Mouse (Mus musculus) forebrain, embryonic 16.5 days (tissue): ENCODE measurements around the gene Acat2. TPM values are rescaled to one million over a fixed set of nuclear protein-coding genes. Genes with fewer than 3 reads are reported as not detected.
"Not testable (repeated sequence)": the region's sequence is repeated elsewhere in the genome, so short reads cannot be mapped to it uniquely, and the experiment has no call there.

ENCODE experiments used
- ATAC-seq: fragments of 200-750 bp; cut with Nextera tagmentation; 2 replicates; pipeline ENCODE4 v1.8.0; 2017; ENCODE audit warnings: mild to moderate bottlenecking, moderate library complexity
- H3K27ac ChIP-seq: fragments of 300-500 bp; sonication (generic); 2 replicates; pipeline ENCODE4 v1.5.1; 2014; ENCODE audit warnings: low read length, control low read depth
- H3K27me3 ChIP-seq: fragments of 300-500 bp; sonication (generic); replicated peaks from 2 replicates; pipeline ENCODE4 v1.6.1; 2014; ENCODE audit warnings: low read length; ENCODE audit not compliant: control insufficient read depth, insufficient read depth
- H3K36me3 ChIP-seq: fragments of 300-500 bp; sonication (generic); 2 replicates; pipeline ENCODE4 v1.6.1; 2014; ENCODE audit not compliant: control insufficient read depth, insufficient read depth
- H3K4me1 ChIP-seq: fragments of 300-500 bp; sonication (generic); replicated peaks from 2 replicates; pipeline ENCODE4 v1.6.1; 2014; ENCODE audit warnings: low read length; ENCODE audit not compliant: control insufficient read depth, insufficient read depth
- H3K4me2 ChIP-seq: fragments of 300-500 bp; sonication (generic); 2 replicates; pipeline ENCODE4 v1.6.1; 2014; ENCODE audit warnings: mild to moderate bottlenecking, low read length, control low read depth
- H3K4me3 ChIP-seq: fragments of 300-500 bp; sonication (generic); replicated peaks from 2 replicates; pipeline ENCODE4 v1.5.1; 2014; ENCODE audit warnings: mild to moderate bottlenecking, low read length, control low read depth
- H3K9ac ChIP-seq: fragments of 300-500 bp; sonication (generic); replicated peaks from 2 replicates; pipeline ENCODE4 v1.6.1; 2014; ENCODE audit warnings: low read depth, low read length, control low read depth
- H3K9me3 ChIP-seq: fragments of 300-500 bp; sonication (generic); 2 replicates; pipeline ENCODE4 v1.6.1; 2016; ENCODE audit warnings: low read length; ENCODE audit not compliant: control insufficient read depth
- WGBS: fragments of 180-500 bp; shearing (Covaris S2); extraction: QIAGEN DNeasy Blood & Tissue Kit; methylation state at CpG from one replicate; pipeline ENCODE4 v1.1.7; 2014; 5-methylcytosine and 5-hydroxymethylcytosine counted together
- polyA plus RNA-seq: library from polyadenylated mRNA; unstranded; fragments of >200 nt; fragmentation: Nextera tagmentation; extraction: Ambion mirVana; gene quantifications from 2 replicates; pipeline ENCODE4 v1.2.1, GENCODE M21; 2015

Gene Acat2
- polyA plus RNA-seq, 1 experiment from 2014 or later: 336 TPM

- H3K4me3 ChIP-seq: peak within 1 kb of the TSS; percentile 26
- WGBS: 14% methylated on average over 27 of the region's 27 CpGs
- H3K4me2 ChIP-seq: peak within 1 kb of the TSS; percentile 46
- no peaks in the 10 kb centered on the region for H3K9me3 ChIP-seq
- peak; percentile 57 for ATAC-seq
- H3K9ac ChIP-seq: 0 out of 2 replicates have a peak within 1 kb of the TSS, but pooled peaks have one; percentile 37
- H3K27ac ChIP-seq: no peak within 1 kb of the TSS
- H3K36me3 ChIP-seq: peaks cover 20% of the 10 kb centered on the region
- H3K4me1 ChIP-seq: peaks cover 6% of the 10 kb centered on the region
- no peaks in the 10 kb centered on the region for H3K27me3 ChIP-seq
Observed at GRCm38 (mm10) chr17:12940151-12940805, 20.3 kb downstream of the Acat2 start, which contains the start of gene Acat3. Acat3 (minus strand) TSS chr17:12940600.

- H3K4me1 ChIP-seq, H3K27ac ChIP-seq, H3K9ac ChIP-seq, H3K9me3 ChIP-seq, H3K27me3 ChIP-seq: not testable (repeated sequence)
- H3K4me3 ChIP-seq: peak overlapping the region; percentile 26
- WGBS: 29% methylated on average over 2 of the region's 12 CpGs
- H3K4me2 ChIP-seq: peak overlapping the region; percentile 46
- peak; percentile 39; the same call in 1 of the 2 replicates for ATAC-seq
- H3K36me3 ChIP-seq: peaks cover 15% of the 10 kb centered on the region
Observed at GRCm38 (mm10) chr17:12939377-12940148, 21.0 kb downstream of the Acat2 start.

DNA sequence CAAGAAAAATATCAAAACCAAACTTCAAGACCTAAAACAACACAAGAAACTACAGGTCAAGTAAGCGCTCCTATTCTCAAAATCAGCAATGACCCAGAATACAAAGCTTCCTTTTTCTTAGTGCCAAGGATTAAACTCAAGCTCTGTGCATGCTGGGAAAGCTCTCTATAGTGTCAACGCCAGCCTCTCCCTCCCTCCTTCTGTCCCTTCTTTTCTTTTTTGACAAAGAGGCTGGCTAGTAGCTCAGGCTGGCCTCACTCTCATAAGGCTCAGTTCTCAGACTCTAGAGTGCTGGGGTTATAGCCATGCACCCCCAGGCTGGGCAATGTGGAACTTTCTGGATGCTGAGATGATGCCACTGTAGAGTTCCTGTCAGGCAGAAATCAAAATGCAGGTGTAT lies 22.5 kb downstream of the Acat2 start:
- Histone ChIP-seq H3K4me2 (no peak overlapping the region), H3K36me3 (peaks cover 8% of the 10 kb centered on the region), H3K9ac (no peak overlapping the region), H3K4me3 (no peak overlapping the region), H3K27ac (no peak overlapping the region), H3K4me1 (peaks cover 6% of the 10 kb centered on the region), H3K27me3 (no peaks in the 10 kb centered on the region), H3K9me3 (no peaks in the 10 kb centered on the region)
- WGBS: 7% methylated on average over 2 of the region's 2 CpGs
- ATAC-seq: no peak

DNA sequence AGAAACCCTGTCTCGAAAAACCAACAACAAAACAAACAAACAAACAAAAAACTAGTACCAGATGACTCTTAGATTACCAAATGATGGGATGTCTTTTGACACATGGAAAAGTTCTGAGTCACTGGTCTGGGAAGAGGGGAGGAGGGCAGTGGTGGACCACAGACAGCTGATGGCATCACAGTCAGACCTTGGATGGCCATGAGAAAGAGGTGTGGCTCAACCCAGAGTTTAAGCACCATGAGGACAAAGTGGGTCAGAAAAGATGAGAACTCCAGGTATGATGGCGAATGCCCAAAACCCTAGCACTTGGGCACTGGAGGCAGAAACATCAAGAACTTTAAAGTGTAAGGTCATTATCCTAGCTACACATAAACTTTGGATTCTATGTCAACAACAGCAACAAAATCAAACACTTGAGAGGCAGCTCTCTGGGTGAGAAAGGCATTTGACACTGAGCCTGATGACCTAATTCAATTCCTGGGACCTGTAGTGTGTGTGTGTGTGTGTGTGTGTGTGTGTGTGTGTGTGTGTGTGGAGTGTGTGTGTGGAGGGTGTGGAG lies 23.1 kb downstream of the Acat2 start:
- Histone ChIP-seq H3K9ac (no peak overlapping the region), H3K36me3 (peaks cover 2% of the 10 kb centered on the region; the same call in 1 of the 2 replicates), H3K4me3 (no peak overlapping the region), H3K4me2 (no peak overlapping the region), H3K27me3 (no peaks in the 10 kb centered on the region), H3K9me3 (no peaks in the 10 kb centered on the region), H3K4me1 (peaks cover 6% of the 10 kb centered on the region), H3K27ac (no peak overlapping the region)
- 88% methylated on average over 2 of the region's 2 CpGs for WGBS
- no peak for ATAC-seq

DNA sequence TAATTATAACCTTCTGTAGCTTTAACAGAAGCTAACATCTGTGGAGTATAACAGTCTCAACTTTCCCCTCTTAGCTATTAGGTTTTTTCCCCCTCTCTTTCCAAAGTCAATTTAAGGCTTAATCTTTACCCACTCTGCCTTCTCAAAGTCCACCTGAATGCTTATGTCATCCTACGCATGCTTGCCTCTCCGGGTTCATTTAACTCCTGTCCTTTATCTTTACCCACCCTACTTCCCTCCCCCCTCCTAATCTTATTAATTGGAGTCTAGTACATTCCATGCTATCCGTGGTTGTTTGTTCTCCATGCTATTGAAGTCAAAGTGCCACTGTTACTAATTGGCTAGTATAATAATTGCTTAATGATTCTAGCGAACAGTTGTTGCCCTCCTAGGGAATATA lies 24.8 kb downstream of the Acat2 start:
- peaks cover 6% of the 10 kb centered on the region for H3K4me1 ChIP-seq
- no peaks in the 10 kb centered on the region for H3K9me3 ChIP-seq
- no peak for ATAC-seq
- H3K27ac ChIP-seq: no peak overlapping the region
- no peak overlapping the region for H3K4me3 ChIP-seq
- H3K36me3 ChIP-seq: no peaks in the 10 kb centered on the region
- 9% methylated on average over 4 of the region's 4 CpGs for WGBS
- no peaks in the 10 kb centered on the region for H3K27me3 ChIP-seq
- no peak overlapping the region for H3K9ac ChIP-seq
- no peak overlapping the region for H3K4me2 ChIP-seq

- not testable (repeated sequence) for H3K4me2 ChIP-seq, H3K27me3 ChIP-seq, H3K9ac ChIP-seq, H3K27ac ChIP-seq, H3K4me3 ChIP-seq, ATAC-seq, H3K4me1 ChIP-seq, H3K36me3 ChIP-seq, H3K9me3 ChIP-seq
- WGBS: 88% methylated on average over 5 of the region's 5 CpGs
Observed at GRCm38 (mm10) chr17:12931576-12931975, 29.0 kb downstream of the Acat2 start.

DNA sequence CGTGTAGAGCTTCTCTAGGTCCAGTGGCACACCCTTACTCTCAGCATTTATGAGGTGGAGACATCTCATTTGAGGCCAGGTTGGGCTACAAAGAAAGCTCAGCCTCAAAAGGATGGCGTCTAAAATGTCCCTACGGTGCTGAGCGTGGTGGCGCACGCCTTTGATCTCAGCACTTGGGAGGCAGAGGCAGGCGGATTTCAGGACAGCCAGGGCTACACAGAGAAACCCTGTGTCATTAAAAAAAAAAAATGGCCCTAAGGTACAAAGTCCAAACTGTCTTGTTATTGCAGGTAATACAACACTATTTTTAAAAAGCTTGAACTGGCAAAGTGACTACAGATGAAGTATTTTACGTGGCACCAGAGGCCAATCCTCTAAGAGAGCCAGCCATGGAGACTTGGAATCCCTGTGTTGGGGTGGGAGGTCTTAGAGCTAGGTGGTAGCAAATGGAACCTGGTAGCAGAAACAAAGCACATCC lies 34.8 kb downstream of the Acat2 start:
- no peak overlapping the region for H3K27ac ChIP-seq
- no peak overlapping the region for H3K9ac ChIP-seq
- no peak overlapping the region for H3K4me2 ChIP-seq
- no peaks in the 10 kb centered on the region for H3K27me3 ChIP-seq
- no peaks in the 10 kb centered on the region for H3K4me1 ChIP-seq
- H3K4me3 ChIP-seq: no peak overlapping the region
- peaks cover 46% of the 10 kb centered on the region for H3K36me3 ChIP-seq
- ATAC-seq: no peak
- H3K9me3 ChIP-seq: no peaks in the 10 kb centered on the region
- 87% methylated on average over 8 of the region's 8 CpGs for WGBS

DNA sequence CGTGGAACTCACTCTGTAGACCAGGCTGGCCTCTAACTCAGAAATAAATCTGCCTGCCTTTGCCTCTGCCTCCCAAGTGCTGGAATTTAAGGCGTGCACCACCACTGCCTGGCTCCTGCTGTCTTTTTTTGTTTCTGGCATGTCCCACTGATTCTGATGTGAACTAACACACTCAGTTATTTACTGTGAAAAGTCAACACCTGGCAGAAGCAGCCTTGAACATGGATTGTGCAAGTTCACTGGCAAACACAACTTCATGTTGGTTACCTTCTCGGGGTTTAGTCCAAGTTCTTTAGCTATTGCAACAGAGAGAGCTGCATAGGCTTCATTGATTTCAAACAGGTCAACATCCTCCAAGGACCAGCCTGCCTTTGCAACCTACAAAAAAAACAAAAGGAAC lies 35.5 kb downstream of the Acat2 start:
- no peak for ATAC-seq
- no peak overlapping the region for H3K4me3 ChIP-seq
- WGBS: 86% methylated on average over 3 of the region's 3 CpGs
- no peaks in the 10 kb centered on the region for H3K4me1 ChIP-seq
- H3K36me3 ChIP-seq: peaks cover 52% of the 10 kb centered on the region
- H3K27ac ChIP-seq: no peak overlapping the region
- H3K27me3 ChIP-seq: no peaks in the 10 kb centered on the region
- no peaks in the 10 kb centered on the region for H3K9me3 ChIP-seq
- no peak overlapping the region for H3K9ac ChIP-seq
- H3K4me2 ChIP-seq: no peak overlapping the region

GRCm38 (mm10) chr17:12921073-12921472 lies 39.5 kb downstream of the Acat2 start:
- no peak overlapping the region for H3K4me2 ChIP-seq

More at GRCm38 (mm10) chr17:12921073-12921472, 39.5 kb downstream of the Acat2 start:
- peaks cover 4% of the 10 kb centered on the region for H3K4me1 ChIP-seq
- no peak overlapping the region for H3K4me3 ChIP-seq
- no peak overlapping the region for H3K9ac ChIP-seq
- no peak for ATAC-seq
- no peaks in the 10 kb centered on the region for H3K27me3 ChIP-seq
- peaks cover 59% of the 10 kb centered on the region for H3K36me3 ChIP-seq
- H3K9me3 ChIP-seq: no peaks in the 10 kb centered on the region
- WGBS: 96% methylated on average over 1 of the region's 1 CpGs
- H3K27ac ChIP-seq: no peak overlapping the region
